Mouse (Mus musculus): ENCODE data around the gene Tanc2. TPM values are rescaled to one million over a fixed set of nuclear protein-coding genes. Genes with fewer than 3 reads are reported as not detected.

The Tanc2 gene
- 1.0 and 1.4 TPM in 2 replicates for polyA plus RNA-seq (2015; fragmentation: Nextera tagmentation; extraction: Ambion mirVana)

GRCm38 (mm10) chr11:105589877-105590641 lies at the start of gene Tanc2:
Tanc2 (plus strand) TSS chr11:105589986.

GRCm38 (mm10) chr11:105952911-105953386 lies 363.2 kb downstream of the Tanc2 start, which contains the start of gene Cyb561:
Cyb561 (minus strand) TSS chr11:105953336.

GRCm38 (mm10) chr11:105967741-105968574 lies 378.2 kb downstream of the Tanc2 start, which contains the start of gene Ace:
Ace (plus strand) TSS chr11:105967945.

Other genes starting within 250 kb of the Tanc2 start
- gene March10, start 133.3 kb upstream of the Tanc2 start, polyA plus RNA-seq (2015; fragmentation: Nextera tagmentation; extraction: Ambion mirVana) = not detected in 2 replicates

All from spleen, postnatal 0 days (tissue).